Mouse (Mus musculus) neural tube, embryonic 14.5 days (tissue): ENCODE results near the gene Mthfd1l. TPM values are rescaled to one million over a fixed set of nuclear protein-coding genes. Genes with fewer than 3 reads are reported as not detected.
A peak's percentile ranks its signal among the peaks of the same experiment; 100 is the strongest.

Source experiments
- ATAC-seq: fragments of 200-750 bp; cut with Nextera tagmentation; 2 replicates; pipeline ENCODE4 v1.8.0; 2017; ENCODE audit warnings: low read depth, mild to moderate bottlenecking, moderate TSS enrichment, moderate library complexity
- H3K27ac ChIP-seq: fragments of 300-500 bp; sonication (generic); 2 replicates; pipeline ENCODE4 v1.5.1; 2014; ENCODE audit warnings: low read depth, mild to moderate bottlenecking, control low read depth, low read length, moderate library complexity, mixed read lengths
- H3K27me3 ChIP-seq: fragments of 300-500 bp; sonication (generic); 2 replicates; pipeline ENCODE4 v1.6.1; 2014; ENCODE audit warnings: low read length; ENCODE audit not compliant: control insufficient read depth, insufficient read depth
- H3K36me3 ChIP-seq: fragments of 300-500 bp; sonication (generic); 2 replicates; pipeline ENCODE4 v1.6.1; 2014; ENCODE audit warnings: low read length, mixed read lengths; ENCODE audit not compliant: control insufficient read depth, insufficient read depth
- H3K4me1 ChIP-seq: fragments of 300-500 bp; sonication (generic); 2 replicates; pipeline ENCODE4 v1.6.1; 2014; ENCODE audit warnings: low read length; ENCODE audit not compliant: control insufficient read depth, insufficient read depth
- H3K4me2 ChIP-seq: fragments of 300-500 bp; sonication (generic); 2 replicates; pipeline ENCODE4 v1.6.1; 2014; ENCODE audit warnings: mild to moderate bottlenecking, low read depth, low read length, control low read depth
- H3K4me3 ChIP-seq: fragments of 300-500 bp; sonication (generic); 2 replicates; pipeline ENCODE4 v1.5.1; 2014; ENCODE audit warnings: low read depth, low read length, control low read depth, mixed read lengths
- H3K9ac ChIP-seq: fragments of 300-500 bp; sonication (generic); replicated peaks from 2 replicates; pipeline ENCODE4 v1.6.1; 2014; ENCODE audit warnings: low read depth, mild to moderate bottlenecking, control low read depth, low read length, mixed read lengths
- H3K9me3 ChIP-seq: fragments of 300-500 bp; sonication (generic); 2 replicates; pipeline ENCODE4 v1.6.1; 2016; ENCODE audit warnings: low read length; ENCODE audit not compliant: control insufficient read depth
- WGBS: fragments of 180-500 bp; shearing (Covaris S2); extraction: QIAGEN DNeasy Blood & Tissue Kit; methylation state at CpG from one replicate; pipeline ENCODE4 v1.1.7; 2014; 5-methylcytosine and 5-hydroxymethylcytosine counted together
- polyA plus RNA-seq: library from polyadenylated mRNA; unstranded; fragments of >200 nt; fragmentation: Nextera tagmentation; extraction: Ambion mirVana; gene quantifications from 2 replicates; pipeline ENCODE4 v1.2.1, GENCODE M21; 2014

Mthfd1l gene
- polyA plus RNA-seq, 1 experiment from 2014 or later: 5.6 TPM

DNA sequence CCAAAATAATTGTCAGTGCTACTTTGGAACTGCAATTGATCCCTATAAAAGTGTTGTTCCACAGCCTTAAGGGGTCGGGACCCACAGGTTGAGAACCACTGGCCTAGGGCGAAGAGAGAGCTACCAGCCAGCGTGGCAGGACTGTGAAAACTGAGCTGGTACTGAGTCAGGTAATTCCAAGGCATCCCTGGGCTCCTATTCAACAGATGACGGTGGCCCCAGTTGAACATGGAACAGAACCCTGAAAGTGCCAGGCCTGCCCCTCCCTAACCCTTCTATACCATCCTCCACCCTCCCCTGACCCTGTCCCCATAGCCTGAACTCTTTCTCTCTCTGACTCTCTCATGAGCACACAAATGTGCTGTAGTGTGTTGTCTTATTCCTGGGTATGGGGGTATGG lies 77.3 kb downstream of the Mthfd1l start:
- Histone ChIP-seq H3K27me3 (no peaks in the 10 kb centered on the region), H3K36me3 (no peaks in the 10 kb centered on the region), H3K4me2 (no peak overlapping the region), H3K9ac (no peak overlapping the region), H3K27ac (no peak overlapping the region), H3K4me1 (no peaks in the 10 kb centered on the region), H3K4me3 (no peak overlapping the region), H3K9me3 (no peaks in the 10 kb centered on the region)
- 97% methylated on average over 4 of the region's 4 CpGs for WGBS
- ATAC-seq: no peak

DNA sequence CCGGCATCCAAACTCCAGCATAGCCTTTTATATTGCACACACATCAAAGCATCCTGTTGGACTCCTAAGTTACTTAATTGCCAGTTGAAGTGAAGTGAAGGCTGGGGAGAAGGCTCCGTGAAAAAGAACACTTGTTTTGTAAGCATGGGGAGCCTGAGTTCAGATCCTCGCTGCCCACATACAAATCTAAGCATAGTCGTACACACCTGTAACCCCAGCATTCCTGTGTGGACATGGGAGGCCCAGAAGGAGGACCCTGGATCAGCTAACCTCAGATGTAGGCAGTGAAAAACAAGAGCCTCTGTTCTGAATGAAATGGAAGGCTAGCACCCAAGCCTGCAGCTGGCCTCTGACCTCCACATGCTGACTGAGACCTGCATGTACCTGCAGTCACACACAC lies 79.8 kb downstream of the Mthfd1l start:
- Histone ChIP-seq H3K36me3 (no peaks in the 10 kb centered on the region), H3K9me3 (no peaks in the 10 kb centered on the region), H3K9ac (no peak overlapping the region), H3K4me3 (no peak overlapping the region), H3K4me2 (no peak overlapping the region), H3K27me3 (no peaks in the 10 kb centered on the region), H3K4me1 (no peaks in the 10 kb centered on the region), H3K27ac (no peak overlapping the region)
- 66% methylated on average over 4 of the region's 4 CpGs for WGBS
- no peak for ATAC-seq

DNA sequence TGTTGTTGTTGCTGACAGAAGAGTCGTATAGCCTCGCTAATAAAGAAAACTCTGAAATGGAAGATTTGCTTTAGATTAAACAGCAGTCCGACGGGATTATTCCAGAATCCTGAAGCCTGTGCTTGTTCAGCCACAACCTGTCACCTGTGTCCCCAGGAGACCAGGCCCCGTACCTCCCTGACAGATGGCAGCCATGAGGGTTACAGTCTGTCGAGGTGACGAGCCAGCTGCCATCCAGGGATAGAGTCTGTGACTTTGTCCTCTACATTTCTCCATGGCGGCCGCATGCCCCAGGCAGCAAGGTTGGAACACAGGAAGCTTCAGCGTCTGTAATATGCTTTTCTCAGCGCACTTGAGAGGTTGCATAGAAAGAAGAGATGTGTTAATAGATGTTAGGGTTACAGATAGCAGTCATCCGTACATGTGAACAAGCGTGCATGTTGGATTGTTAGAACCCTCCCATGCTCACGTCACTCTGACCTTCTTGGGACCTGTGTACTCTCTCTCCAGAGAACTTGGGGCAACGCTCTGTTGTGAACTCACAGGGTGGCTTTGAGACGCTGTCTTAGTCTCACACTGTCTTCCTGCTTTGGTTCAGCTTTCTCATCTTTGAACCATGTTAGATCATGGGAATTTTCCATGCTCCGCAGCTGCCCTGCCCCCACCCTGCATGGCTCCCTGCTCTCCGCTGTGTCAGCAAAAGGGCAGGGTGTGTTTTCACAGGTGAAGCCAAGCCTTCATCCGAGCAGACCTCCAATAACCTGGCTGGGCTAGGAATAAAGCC lies 80.6 kb downstream of the Mthfd1l start:
- Histone ChIP-seq H3K4me2 (no peak overlapping the region), H3K4me3 (no peak overlapping the region), H3K9me3 (no peaks in the 10 kb centered on the region), H3K9ac (no peak overlapping the region), H3K4me1 (no peaks in the 10 kb centered on the region), H3K27me3 (no peaks in the 10 kb centered on the region), H3K27ac (no peak overlapping the region), H3K36me3 (no peaks in the 10 kb centered on the region)
- no peak for ATAC-seq
- WGBS: 73% methylated on average over 19 of the region's 19 CpGs

DNA sequence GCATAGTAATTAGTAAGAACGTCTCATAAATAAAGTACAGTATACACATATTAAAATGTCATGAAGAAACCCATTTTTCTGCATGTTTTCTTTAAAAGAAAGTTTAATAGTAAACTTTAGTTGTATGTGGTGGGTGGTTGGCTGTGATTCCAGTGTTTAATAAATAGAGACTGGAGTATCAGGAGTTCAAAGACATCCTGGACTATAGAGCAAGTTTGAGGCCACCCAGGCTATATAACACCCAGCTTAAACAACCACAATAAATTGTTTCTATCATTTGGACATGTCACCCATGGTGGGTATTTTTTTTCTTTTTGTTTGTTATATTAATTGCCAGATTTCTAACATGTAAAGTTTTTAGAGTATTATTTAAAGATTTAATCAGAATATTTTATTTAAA lies 81.7 kb downstream of the Mthfd1l start:
- WGBS: 80% methylated on average over 1 of the region's 1 CpGs
- H3K4me3 ChIP-seq: no peak overlapping the region

DNA sequence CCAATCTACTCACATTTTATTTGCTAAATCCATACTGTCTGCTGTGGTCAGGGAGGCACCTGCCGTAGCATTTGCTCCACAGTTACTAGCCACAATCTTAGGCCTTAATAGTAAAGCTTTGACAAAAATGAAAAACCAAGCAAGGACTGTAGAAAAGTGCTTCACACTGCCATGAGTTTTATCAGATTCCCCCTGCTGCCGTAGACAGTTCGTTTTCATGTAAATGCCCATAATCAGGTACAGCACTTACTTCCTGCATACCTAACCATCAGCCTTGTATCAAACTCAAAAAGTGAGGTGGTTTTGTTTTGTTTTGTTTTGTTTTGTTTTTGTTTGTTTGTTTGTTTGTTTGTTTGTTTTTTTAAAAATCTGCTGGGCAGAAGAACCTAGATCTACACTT lies 84.5 kb downstream of the Mthfd1l start:
- H3K36me3 ChIP-seq: no peaks in the 10 kb centered on the region
- H3K27me3 ChIP-seq: no peaks in the 10 kb centered on the region
- no peak overlapping the region for H3K4me2 ChIP-seq
- H3K9me3 ChIP-seq: no peaks in the 10 kb centered on the region
- no peak overlapping the region for H3K9ac ChIP-seq
- no peak overlapping the region for H3K27ac ChIP-seq
- H3K4me1 ChIP-seq: no peaks in the 10 kb centered on the region
- H3K4me3 ChIP-seq: no peak overlapping the region
- WGBS: 89% methylated on average over 3 of the region's 3 CpGs
- ATAC-seq: no peak

More for the DNA sequence above, 81.7 kb downstream of the Mthfd1l start:
- no peak overlapping the region for H3K4me2 ChIP-seq
- no peak overlapping the region for H3K27ac ChIP-seq
- H3K4me1 ChIP-seq: no peaks in the 10 kb centered on the region
- H3K9ac ChIP-seq: no peak overlapping the region
- no peak for ATAC-seq
- H3K9me3 ChIP-seq: no peaks in the 10 kb centered on the region
- no peaks in the 10 kb centered on the region for H3K36me3 ChIP-seq
- H3K27me3 ChIP-seq: no peaks in the 10 kb centered on the region

DNA sequence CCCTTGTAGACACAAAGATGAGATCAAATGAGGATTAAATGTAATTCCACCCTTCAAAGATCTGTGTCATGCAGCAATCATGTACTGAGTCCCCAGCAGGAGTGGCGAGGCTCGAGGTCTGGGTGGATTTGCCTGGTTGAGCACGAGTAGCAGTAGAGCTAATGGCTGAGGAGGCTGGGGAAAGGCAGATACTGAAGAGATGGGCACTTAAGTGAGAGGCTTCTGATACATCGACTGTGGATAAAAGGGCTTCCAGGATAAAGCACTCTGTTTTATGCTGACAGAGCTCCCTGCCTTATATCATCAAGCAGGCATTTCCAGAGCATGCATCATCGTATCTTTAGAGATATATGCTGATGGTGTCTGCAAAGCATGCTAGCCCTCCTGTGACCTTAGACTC lies 84.9 kb downstream of the Mthfd1l start:
- WGBS: 66% methylated on average over 5 of the region's 5 CpGs
- H3K4me3 ChIP-seq: no peak overlapping the region

DNA sequence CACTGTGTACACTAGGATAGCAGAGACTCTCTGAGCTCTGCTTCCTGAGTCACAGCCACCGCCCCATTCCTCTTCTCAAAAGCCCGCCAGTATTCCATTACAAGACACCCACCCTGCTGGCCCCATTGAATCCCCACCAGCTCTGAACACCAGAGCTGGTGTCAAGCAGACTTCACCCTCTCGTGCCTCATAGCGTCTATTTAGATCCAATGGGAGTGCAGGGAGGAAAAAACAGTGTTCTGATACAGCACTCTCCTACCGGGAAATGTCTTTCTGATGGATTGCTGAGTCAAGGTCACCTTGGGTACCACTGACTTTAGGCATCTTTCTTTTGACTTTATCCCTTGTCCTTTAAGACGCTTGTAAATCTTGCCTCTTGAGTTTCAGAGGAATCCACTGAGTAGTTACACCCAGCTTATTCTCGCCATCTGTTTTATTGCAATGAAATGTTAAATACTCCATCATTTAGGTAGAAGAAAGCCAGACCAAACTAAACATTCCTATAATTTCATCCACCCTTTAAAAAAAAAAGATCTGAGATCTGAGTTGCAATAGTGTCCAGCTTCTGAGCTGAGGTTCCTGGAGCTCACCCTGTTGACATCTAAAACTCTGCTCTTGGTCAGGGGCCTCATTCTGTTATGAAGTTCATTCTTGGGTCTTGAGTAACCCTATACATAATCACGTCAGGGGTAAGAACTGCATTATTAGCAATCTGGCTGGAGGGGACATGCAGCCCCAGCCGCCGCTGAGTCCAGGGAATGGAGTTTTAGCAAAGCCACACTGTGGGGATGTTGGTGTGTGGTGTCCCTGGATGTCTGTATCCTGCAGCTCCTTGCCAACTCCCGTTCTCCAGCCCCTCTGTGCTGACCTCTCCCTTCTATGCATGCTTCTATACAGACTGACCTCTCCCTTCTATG lies 88.4 kb downstream of the Mthfd1l start:
- ATAC-seq: no peak
- H3K27me3 ChIP-seq: no peaks in the 10 kb centered on the region
- no peaks in the 10 kb centered on the region for H3K36me3 ChIP-seq
- 78% methylated on average over 11 of the region's 11 CpGs for WGBS
- H3K4me1 ChIP-seq: 0 out of 2 replicates have a peak, but pooled peaks cover 2% of the 10 kb centered on the region
- no peaks in the 10 kb centered on the region for H3K9me3 ChIP-seq
- no peak overlapping the region for H3K4me2 ChIP-seq
- no peak overlapping the region for H3K4me3 ChIP-seq
- H3K9ac ChIP-seq: no peak overlapping the region
- no peak overlapping the region for H3K27ac ChIP-seq

More for the DNA sequence above, 84.9 kb downstream of the Mthfd1l start:
- no peaks in the 10 kb centered on the region for H3K36me3 ChIP-seq
- H3K4me2 ChIP-seq: no peak overlapping the region
- H3K9ac ChIP-seq: no peak overlapping the region
- H3K9me3 ChIP-seq: no peaks in the 10 kb centered on the region
- no peaks in the 10 kb centered on the region for H3K27me3 ChIP-seq
- H3K27ac ChIP-seq: no peak overlapping the region
- no peaks in the 10 kb centered on the region for H3K4me1 ChIP-seq
- ATAC-seq: peak; percentile 41; the same call in 1 of the 2 replicates

DNA sequence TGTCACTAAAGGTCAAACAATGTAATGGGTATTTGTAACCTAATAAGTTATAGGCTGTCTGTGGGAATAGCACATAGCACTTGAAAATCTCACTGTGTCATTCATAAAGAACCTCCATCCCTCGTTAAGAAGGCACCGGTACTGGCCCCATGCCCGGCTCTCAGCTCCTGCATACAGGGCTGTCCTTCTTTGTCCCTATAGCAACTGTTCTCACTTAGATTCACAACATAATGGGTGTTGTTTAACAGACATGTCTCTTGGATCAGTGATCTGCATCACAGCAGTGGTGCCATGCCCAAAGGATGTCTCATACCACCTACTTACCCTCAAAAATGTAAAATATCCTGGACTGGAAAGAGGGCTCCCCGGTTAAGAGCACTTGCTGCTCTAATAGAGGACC lies 90.6 kb downstream of the Mthfd1l start:
- H3K9me3 ChIP-seq: no peaks in the 10 kb centered on the region
- H3K9ac ChIP-seq: no peak overlapping the region
- no peaks in the 10 kb centered on the region for H3K27me3 ChIP-seq
- WGBS: 73% methylated on average over 4 of the region's 4 CpGs
- H3K27ac ChIP-seq: no peak overlapping the region
- H3K4me1 ChIP-seq: 0 out of 2 replicates have a peak, but pooled peaks cover 2% of the 10 kb centered on the region
- no peaks in the 10 kb centered on the region for H3K36me3 ChIP-seq
- H3K4me2 ChIP-seq: no peak overlapping the region
- H3K4me3 ChIP-seq: no peak overlapping the region
- ATAC-seq: no peak
